Mouse (Mus musculus) erythroblast, embryonic 14.5 days (primary cell): ENCODE measurements around the gene Klhdc8a.

Source experiments
- GATA1 ChIP-seq: IDR thresholded peaks from 2 replicates; pipeline ENCODE4 v1.6.1; 2012; ENCODE audit warnings: low read length, inconsistent platforms, mixed read lengths
- TAL1 ChIP-seq: IDR thresholded peaks from 3 replicates; pipeline ENCODE4 v1.6.1; 2012; ENCODE audit warnings: low read length, inconsistent platforms, mixed read lengths

- TF ChIP-seq GATA1 = no peak
- no peak for TF ChIP-seq TAL1
Observed at GRCm38 (mm10) chr1:132312703-132313102, 14.3 kb downstream of the Klhdc8a start.
